Mouse (Mus musculus) v-Abl transformed pro-B cells (cell line): ENCODE data around the gene Frmd5.
"Not testable (repeated sequence)": the region's sequence is repeated elsewhere in the genome, so short reads cannot be mapped to it uniquely, and the experiment has no call there.

ENCODE experiments used
- in situ Hi-C, 2 experiments: fragments of 400-800 bp; cut with MboI; formaldehyde crosslinking; loops; one replicate each; pipeline ENCODE4 v1.15.1; 2025; ENCODE audit not compliant: unreplicated experiment in 2 of 2

Gene Frmd5

GRCm38 (mm10) chr2:121514211-121514610 lies 292.7 kb downstream of the Frmd5 start:
- in situ Hi-C loops, result no loop called here

GRCm38 (mm10) chr2:121512991-121513765 lies 293.7 kb downstream of the Frmd5 start:
- in situ Hi-C loops, result not testable (repeated sequence)

- in situ Hi-C loops, result no loop called here
These were observed 295.5 kb downstream of the Frmd5 start for GRCm38 (mm10) chr2:121511401-121511800.

DNA sequence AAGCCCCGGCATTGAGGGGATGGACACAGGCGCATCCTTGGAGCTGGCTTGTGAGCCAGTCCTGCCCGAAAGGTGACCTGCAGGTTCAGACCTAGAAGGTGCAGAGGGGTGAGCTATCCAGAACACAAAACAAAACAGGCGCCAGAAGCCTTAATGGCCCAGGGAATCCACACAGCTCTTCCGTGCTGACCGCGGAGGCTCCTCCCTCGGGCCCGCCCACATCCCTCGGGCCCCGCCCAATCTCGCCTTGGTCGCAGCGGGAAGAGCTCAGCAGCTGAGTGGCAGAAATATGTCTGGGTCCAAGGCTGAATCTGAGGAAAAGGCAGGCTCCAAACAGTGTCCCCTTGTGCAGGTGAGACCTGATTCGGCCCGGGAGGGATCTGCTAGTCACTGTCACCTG lies 297.3 kb downstream of the Frmd5 start:
- in situ Hi-C loops, result no loop called here

DNA sequence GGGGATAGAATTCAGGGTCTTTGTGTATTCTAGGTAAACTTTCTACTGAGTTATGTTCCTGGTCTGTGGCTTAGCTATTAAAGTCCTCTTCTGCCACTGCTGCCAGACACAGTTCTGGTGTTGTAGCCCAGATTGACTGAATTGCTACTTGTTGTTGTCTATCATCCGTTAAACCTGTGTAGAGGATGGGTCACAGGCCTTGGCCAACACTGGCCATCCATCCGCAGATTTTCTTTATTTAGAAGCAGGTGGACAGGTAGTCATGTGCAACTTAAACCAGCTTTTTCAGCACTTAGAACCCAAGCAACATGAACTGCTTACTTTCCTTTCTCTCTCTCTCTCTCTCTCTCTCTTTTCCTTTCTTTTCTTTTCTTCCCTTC lies 298.9 kb downstream of the Frmd5 start:
- in situ Hi-C loops, result no loop called here

DNA sequence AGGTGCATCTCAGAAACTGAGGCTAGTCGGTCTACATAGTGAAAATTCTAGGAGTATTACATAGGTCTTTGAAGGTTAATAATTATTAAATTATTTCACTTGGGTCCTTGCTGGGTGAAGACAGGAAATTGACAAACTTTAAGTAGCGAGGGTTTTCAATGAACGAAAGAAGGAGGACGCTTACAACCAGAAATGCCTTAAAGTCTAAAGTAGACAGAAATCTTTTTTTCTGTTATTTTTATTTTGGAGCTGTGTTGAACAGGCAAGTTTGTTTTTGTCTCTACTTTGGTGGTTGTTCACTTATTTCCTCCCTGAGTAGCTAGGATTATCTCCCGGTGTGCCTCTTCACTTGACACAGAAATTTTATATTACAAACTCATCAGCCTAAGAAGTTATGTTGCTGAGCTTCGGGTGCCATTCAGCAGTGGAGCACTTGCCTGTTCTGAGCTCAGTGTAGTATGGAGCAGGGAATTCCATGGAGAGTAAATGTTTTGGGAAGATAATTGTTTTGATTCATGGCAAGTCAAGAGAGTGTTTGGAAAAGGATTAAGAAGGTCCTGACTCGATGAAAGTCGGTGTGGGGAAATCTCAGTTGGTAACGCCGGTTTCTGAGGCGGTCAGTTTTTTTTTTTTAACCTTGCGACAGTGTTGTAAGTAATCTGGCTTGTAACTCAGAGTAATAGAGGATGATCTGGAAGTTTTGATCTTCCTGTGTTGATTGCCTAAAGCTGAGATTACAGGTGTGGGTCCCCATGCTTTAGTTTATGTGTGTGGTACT lies 299.5 kb downstream of the Frmd5 start:
- in situ Hi-C loops, result no loop called here

DNA sequence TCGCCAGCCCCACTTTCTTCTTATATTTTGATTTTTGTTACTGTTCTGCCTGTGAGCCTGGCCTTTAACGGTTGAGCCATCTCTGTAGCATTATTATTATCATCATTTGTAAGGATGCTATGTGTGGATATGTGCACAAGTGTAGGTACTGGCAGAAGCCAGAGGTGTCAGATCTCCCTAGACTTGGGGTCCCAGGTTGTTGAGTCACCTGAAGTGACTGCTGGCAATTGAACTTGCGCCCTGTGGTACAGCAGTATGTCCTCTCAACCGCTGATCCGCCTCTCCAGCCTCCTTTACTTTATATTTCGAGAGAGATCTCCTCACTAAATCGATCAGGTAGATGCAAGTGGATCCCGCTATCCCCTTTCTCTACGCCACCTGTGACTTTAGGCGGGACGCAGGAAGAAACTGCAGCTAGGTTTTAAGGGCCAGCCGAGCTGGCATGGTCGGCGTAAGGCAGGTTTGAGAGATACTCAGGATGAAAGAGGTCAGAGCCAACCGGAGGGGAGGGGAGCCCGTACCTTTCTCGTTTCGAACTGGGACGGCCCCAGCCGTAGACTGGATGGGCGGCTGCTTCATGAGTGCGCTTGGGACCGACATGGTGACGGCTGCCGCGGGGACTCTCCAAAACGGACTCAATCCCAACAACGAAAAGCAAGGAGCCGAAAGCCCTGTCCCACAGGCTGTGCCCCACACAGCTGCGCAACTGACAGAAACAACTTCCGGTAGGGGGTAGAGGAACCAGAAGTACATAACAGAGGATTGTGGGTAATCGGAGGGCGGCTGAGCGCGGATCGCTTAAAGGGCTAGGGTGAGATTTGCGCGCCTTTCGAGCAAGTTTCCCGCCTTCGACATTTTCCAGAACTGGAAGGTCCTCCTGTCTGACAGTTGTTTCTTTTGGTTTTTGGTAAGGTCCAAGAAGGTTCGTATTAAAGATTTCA lies 300.7 kb downstream of the Frmd5 start, which contains the start of the genes Mfap1a and Wdr76:
Mfap1a (minus strand) TSS at position 724 of the 941 bp plus-strand sequence.
Wdr76 (plus strand) TSS at position 782 of the 941 bp plus-strand sequence.
- in situ Hi-C loops, result not testable (repeated sequence)

- in situ Hi-C loops, result not testable (repeated sequence)
These were observed 305.3 kb downstream of the Frmd5 start for GRCm38 (mm10) chr2:121501550-121501949.
